Mouse (Mus musculus): ENCODE data around the gene Exoc4. TPM values are rescaled to one million over a fixed set of nuclear protein-coding genes. Genes with fewer than 3 reads are reported as not detected.

Exoc4 gene
- total RNA-seq, 2 experiments from 2014 or later: 49.7 TPM

DNA sequence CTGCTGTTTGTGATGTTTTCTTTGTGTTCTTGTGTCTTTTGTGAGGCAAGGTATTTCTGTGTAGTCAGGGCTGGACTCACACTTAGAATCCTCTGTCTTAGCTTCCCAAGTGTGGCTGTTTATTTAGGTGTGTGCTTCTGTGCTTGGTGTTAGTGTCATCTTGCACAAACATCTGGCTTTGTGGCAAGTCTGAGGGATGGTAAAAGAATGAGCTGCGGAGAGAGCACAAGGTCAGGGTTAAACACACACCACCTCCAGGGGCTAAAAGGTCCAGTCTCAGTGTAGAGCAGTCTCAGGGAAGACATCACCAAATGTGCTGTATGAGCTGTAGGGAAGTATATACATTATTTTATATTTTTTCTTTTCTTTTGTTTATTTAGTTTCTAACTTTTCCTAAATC lies 57.1 kb downstream of the Exoc4 start:
- intact Hi-C loops (cut with DNase I): no loop called here
- DNase-seq: no peak

DNA sequence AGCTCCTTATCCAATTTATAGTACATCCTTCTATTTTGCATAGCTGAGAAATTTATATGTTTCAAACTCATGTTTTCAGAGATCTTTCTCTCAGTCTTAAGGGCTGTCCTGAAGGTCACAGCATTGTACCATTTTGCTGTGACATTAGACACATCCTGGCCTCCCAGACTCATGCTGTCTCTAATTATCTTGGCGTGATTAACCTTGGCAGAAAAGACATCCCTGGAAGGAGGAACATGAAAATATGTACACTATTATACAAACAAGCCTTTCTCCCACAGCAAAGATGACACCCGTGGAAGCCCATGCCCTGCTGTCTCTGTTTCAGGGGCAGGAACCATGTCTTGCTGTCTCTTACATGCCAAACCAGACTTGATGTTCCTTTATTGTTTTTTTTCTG lies 59.8 kb downstream of the Exoc4 start:
- intact Hi-C loops (cut with DNase I): no loop called here
- no peak for DNase-seq

DNA sequence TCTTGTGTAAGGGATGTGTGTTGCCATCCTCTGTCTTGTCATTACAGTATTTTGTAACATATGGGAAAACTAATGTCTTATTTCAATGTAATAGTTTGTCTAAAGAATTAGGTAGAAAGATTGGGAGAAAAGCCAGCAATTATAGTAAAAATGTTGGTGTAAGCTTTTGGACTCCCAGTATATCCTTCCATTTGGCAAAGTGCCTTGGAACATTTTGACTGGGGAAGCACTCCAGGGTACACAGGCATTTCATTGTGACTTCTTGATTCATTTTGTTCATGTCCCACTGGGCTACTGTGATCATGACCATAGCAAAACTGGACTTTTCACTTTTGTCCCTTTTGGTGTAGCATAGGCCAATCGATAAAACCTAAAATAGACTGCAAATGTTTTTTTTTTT lies 61.6 kb downstream of the Exoc4 start:
- DNase-seq: no peak
- intact Hi-C loops (cut with DNase I): no loop called here

DNA sequence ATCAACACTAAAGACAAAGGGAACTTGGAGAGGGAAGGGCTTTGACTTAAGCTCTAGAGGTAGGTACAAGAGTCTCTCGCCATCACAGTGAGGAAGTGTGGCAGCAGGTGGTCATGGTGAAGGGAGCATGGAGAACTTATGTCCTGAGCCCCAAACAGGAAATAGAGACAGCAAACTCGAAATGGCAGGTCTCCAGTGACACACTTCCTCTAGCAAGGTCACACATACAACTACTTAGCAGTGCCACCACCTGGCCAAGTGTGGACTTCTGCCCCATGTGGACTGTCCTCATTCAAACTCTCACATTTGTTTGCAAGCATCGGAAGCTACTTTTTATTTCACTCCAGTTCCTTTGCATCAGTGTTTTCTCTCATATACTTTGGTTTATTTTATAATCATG lies 74.0 kb downstream of the Exoc4 start:
- intact Hi-C loops (cut with DNase I): no loop called here
- no peak for DNase-seq

DNA sequence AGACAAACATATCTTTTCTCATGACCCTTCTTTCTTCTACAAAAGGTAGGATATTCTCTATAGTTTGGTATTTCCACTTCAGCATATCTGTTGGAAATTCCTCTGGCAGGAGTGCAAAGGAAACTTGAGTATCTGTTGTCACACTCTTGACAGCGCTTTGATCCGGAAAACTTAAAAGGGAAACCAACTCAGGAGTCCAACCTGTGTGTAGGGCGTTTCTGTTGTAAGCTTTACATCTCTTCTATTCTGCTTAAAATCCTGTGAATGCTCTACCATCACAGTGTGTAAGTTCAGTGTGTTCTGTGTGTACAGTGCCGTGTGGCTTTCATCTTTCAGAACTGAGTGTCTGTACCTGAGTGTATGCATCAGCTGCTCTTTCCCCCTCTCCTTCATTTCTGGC lies 74.5 kb downstream of the Exoc4 start:
- intact Hi-C loops (cut with DNase I): no loop called here
- no peak for DNase-seq

DNA sequence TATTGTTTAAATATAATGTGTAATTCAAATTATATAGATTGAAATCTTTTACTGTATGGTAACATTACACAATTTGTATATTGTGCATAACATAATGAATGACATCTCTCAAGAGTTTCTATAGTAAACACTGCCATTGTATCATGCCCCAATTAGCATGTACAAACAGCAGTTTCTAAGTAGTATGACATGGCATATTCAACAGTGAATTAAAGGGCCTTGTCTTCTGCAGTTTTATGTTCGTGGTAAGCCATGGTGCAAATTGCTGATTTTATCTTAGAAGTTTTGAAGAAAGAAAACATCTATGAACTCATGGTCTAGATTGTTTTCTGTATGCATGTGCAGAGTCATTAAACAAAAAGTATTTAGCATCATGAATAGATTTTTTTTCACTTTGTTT lies 79.4 kb downstream of the Exoc4 start:
- no peak for DNase-seq
- intact Hi-C loops (cut with DNase I): no loop called here

DNA sequence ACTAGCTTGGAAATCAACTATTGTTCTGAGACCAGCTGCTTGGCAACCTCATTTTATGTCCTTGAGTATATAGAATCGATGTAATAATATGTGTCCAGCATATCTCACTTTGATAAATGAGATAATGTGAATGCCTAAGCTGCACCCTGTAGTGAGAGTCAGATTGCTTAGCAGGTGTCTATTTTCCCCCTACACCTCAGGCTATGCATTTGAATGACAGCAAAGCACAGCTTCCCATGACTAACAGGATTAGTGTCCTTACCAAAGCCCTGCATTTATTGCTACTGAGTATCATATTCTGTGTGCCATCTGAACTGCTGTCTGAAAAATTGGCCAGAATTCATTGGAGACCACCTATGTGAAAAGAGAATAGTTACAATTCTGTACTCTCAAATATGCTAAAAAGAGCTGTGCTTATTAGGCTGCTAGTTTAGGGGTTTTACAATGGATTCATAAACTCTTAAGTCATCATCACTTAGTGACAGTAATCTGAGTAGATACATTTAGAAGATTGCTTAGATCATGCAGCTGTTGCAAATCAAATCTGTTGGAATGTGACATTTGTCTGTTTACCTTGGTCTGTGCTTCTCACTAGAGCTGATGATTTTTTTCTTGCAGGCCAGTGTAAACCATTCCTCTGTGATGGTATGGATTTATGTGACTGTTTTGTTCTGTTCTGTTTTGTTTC lies 98.3 kb downstream of the Exoc4 start:
- intact Hi-C loops (cut with DNase I): no loop called here
- no peak for DNase-seq

DNA sequence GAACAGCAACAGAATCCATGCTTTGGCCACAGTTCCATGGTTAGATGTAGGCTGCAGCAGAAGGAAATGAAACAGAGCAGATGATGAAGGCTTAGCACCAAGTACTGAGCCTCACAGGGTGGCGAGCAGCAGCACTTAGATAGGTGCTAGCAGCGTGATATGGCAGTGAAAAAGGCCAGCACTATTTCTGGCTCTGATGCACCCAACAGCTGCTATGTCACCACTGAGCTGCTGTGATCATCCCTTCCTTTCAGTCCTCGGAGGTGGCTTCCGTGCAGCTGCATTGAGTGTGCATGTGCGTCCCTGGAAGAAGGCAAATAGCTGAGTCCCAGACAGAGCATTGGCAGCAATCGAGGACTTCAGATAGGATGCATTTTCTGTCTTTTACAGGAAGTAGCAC lies 112.7 kb downstream of the Exoc4 start:
- intact Hi-C loops (cut with DNase I): no loop called here

DNA sequence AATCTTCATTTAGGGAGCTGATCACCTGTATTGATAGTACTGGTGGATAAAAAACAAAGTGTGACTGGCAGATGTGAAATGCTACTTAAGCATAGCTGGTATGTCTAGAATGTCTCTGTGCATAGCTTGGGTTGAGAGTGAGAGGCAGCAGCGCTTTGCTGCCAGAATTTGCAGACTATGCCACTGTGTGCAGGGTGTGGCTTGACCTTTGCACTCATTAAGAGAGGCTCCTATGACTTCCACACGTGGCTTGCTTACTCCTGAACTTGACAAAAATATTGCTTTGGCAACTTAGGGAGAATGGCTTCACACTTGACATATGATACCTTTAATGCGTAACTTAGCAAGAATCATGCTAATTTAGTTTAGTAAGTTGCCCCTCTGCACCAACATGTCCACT lies 131.6 kb downstream of the Exoc4 start:
- DNase-seq: no peak
- intact Hi-C loops (cut with DNase I): no loop called here

More for the DNA sequence above, 112.7 kb downstream of the Exoc4 start:
- DNase-seq: peak; percentile 32 to 39

DNA sequence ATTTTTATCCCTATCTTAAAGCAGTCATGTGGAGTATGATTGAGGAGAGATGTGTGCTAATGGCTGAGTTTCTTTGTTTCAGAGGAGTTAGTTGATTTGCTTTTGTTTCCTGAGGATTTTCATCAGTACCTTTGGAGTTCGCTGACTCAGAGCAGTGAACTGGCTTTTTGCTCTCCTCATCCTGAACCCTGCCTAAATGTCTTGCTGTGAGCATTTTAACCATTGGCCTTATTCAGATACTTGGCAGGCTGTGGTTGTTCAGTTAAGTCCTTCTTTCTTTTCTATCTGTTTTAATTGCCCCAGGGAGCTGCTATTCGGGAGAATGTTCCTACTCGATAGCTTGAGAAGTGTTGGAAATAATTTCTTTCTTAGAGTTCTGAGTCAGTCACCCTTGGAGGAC lies 133.3 kb downstream of the Exoc4 start:
- intact Hi-C loops (cut with DNase I): no loop called here
- DNase-seq: no peak

DNA sequence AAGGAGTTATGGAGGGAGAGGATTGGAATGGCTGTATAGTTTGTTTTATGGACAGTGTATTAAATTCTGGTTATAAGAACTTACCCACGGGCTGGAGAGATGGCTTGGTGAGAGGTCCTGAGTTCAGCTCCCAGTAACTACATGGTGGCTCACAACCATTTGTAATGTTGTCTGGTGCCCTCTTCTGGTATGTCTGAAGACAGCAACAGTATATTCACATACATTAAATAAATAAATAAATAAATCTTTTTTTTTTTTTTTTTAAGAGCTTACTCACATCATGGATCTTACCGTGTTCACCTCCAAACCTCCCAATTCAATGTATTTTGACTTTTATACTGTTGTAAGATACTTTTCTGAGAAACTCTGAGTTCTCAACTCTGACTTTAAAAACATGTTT lies 143.1 kb downstream of the Exoc4 start:
- no peak for DNase-seq
- intact Hi-C loops (cut with DNase I): no loop called here

DNA sequence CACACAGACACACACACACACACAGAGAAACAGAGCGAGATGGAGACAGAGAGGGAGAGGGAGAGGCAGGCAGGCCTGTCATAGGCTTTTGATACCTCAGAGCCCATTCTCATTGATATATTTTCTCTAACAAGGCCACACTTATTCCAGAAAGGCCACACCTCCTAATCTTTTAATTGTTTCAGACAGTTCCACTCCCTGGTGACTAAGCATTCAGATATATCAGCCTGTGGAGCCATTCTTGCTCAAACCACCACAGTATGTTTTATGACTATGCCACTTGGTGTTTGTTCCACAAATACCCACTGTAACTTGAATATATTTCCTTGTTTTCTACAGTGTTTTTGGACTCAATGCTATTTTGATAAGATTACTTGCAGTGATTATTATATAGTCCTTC lies 150.6 kb downstream of the Exoc4 start:
- intact Hi-C loops (cut with DNase I): no loop called here
- DNase-seq: no peak

DNA sequence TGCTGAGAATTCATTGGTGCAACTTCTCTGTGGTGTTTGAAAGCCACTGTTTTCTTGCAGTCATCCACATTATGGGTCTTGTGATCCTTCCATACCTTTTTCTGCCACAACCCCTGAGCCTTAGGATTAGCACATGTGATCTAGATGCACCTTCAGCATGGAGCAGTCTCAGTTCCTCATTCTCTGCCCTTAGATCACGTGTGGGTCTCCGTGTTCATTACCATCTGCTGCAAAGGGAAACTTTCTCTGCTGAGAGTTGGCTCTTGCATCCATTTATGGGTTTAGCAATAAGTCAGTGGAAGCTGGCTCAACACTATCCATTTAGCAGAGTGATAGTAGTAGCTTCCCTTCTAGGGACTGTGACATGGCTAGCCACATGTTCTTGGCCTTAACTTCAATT lies 152.3 kb downstream of the Exoc4 start:
- DNase-seq: no peak
- intact Hi-C loops (cut with DNase I): no loop called here

DNA sequence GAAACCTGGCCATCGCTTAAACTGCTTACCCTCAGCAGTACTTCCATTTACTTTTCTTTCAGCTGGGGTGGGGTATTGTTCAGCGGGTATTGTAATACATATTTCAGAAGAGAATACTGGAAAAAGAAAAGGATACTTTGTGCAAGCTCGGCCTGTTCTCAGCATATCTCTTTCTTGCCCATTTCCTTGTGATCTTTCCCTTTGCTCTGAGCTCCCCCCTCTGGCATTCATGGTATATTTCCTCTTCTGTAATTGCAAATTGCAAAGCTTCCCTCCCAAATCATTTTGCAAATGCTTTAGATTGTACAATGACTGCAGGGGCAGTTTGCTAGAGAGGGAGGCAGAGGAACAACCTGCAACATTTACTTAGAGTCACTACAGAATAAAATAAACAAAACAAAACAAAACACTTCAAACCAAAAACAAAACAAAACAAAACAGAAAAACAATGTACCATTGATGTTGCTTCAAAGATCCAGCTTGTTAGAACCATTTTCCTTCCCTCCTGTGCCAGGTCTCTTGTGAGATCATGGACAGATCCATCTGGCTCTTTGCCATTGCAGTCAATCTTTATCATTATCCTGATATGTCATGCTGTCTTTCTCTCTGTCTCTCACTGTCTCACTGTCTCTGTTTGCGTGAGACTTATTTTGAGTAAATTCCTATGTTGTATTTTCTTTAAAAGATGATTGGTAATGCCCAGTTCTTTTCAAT lies 156.8 kb downstream of the Exoc4 start:
- peak in 1 of 2 experiments; percentile 18 for DNase-seq
- intact Hi-C loops (cut with DNase I): no loop called here

DNA sequence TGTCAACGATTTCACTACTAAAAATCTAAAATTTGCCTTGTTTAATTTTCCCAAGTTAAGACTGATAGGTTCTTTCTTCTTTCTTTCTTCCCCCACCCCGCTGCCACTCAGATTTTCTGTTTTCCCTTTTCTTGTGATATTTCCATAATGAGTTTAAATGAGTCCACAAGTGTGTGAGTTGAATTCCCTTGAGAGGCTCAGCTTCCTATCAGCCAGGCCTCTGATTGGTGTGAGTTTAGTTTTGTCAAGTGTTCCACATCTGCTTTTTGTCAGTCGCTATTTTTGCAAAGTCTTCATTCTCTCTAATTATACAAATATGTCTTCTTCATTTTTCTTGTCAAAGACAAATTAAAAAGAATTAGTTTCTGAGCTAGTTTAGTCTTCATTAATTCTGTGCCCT lies 160.7 kb downstream of the Exoc4 start:
- no peak for DNase-seq
- intact Hi-C loops (cut with DNase I): no loop called here

DNA sequence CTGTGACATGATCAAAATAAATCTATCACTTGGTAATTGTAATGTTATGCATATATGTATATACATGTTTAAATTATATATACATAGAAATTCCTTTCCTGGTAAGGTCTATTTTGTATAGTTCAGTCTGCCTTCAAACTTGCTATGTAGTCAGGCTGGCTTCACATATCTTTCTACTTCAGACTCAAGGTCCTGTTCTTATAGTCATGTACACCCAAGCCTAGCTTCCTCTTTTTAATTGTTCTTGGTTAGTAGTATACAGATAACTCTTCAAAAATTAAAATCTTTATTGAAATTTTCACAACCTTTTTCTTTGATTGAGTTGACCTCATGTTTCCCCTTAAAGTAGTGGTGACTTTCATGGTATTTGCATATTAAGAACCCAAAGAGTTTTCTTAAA lies 176.1 kb downstream of the Exoc4 start:
- no peak for DNase-seq
- intact Hi-C loops (cut with DNase I): no loop called here

DNA sequence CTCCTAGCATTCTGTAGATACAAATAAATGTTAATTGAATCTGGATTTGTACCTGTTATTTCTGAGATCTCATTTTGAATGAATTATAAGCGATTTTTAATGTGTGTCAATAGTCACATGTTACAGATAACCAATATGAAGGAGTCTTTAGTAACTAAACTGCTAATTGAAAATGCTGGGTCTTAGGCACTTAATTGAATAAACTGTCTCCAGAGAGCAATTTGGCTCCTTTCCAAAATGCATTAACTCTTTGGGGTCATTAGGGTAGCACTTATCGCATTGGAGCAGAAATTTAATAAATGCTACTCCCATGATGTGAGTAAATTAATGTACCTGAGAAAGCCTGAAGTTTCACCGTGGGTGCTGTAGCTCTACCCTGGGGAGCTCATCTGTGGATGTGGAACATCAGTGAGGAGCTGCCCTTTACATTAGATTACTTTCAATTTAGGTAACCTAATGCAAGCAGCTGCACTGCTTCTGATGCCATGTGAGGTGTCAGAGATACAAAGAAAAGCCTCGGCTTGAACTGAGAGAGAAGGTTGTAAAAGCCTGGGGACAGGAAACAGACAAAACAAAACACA lies 182.4 kb downstream of the Exoc4 start:
- intact Hi-C loops (cut with DNase I): no loop called here
- no peak for DNase-seq

DNA sequence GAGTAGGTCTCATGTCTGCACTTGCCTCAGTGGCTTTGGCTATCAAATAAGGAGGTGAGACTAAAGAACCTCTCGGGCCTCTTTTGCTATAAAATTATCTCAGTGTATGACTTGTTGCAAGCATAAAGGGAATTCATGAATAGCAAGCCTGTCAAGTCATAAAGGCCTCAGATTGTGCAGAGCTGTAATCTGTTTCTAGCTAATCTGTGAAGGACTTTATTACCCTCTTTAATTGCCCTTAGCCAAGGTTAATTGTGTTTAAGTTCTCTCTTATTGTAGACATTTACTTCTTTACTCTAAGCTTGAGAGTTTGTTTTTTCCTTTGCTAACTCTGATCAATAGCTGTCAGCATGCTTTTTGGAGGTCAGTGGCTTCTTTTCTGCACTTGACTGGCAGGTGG lies 191.6 kb downstream of the Exoc4 start:
- DNase-seq: no peak
- intact Hi-C loops (cut with DNase I): no loop called here

DNA sequence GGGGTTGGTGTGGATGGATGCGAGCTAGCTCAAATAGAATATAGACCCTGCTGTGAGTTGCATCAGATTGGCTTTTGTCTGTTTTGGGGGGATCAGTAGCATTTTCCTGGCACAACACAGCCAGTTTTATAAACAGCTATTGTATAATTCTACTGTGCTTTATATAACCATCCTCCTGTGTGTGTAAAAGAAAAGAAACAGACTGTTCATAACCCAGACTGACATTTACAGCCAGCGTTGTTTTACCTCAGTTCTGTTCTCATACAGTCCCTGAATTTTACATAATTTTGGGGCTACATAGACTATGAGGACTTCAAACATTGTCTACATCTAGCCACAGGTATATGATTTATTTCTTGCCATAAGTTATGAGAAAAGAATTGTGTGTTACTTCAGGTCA lies 204.9 kb downstream of the Exoc4 start:
- intact Hi-C loops (cut with DNase I): no loop called here
- no peak for DNase-seq

DNA sequence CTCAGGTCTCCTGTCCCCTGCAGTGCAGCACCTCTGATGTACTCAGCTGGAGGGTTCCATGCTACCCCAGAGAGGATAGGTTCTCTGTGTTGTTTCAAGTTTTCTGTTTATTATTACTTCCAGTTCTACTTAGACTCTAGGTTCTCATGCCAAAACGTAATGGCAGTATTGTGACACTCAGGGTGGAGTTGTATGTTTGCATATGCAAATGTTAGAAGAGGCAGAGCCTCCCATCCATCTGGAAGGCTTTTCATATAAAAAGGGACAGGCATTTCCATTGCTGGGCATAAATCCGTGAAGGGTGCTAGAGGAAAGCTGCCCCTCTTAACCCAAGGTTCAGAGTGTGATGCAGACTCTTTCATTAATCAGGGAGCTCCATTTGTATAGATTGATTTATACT lies 205.5 kb downstream of the Exoc4 start:
- DNase-seq: no peak
- intact Hi-C loops (cut with DNase I): no loop called here

DNA sequence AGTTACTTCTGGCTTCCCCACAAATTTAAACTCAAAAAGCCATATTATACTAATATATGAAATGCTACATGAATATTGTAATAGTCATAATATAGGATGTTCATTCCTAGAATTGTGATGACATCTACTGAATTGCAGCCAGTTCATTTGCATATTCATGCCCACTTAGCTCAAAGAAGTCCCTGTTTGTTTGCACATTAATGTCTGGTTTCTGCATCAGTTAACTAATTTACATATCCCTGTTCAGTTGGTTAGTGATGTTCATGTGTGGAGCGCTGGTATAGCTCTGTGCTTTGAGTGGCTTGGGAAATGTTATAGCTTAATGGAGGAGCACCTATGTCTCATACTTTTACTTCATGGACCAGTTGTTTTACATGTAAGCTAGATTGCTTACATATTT lies 206.4 kb downstream of the Exoc4 start:
- intact Hi-C loops (cut with DNase I): no loop called here
- no peak for DNase-seq

DNA sequence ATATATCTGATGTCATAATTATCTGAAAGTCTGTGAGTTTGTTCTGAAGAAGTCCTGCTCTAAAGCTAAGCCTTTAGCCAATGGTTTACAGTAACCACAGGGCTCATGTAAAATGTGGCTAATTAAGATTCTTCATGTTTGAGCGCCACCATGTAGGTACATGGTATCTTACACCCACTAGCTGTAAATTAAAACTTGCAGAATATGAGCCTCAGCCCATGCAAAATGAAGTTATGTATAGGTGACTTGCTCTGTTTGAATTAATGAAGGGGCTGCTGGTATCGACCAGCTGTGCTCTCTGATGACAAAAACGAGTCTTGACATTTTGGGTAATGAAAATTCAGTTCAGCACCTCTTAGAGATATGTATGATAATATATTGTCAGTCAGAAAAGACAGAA lies 216.0 kb downstream of the Exoc4 start:
- intact Hi-C loops (cut with DNase I): no loop called here
- DNase-seq: no peak

Measured in heart, postnatal 10 days (tissue).